Mouse (Mus musculus) embryonic fibroblast, embryonic 13.5 days (primary cell): ENCODE results near the gene Spryd4.

Experiments used
- CTCF ChIP-seq: IDR thresholded peaks from 2 replicates; pipeline ENCODE4 v1.5.1; 2011; ENCODE audit warnings: mild to moderate bottlenecking, control low read depth, low read length, moderate library complexity, borderline replicate concordance; ENCODE audit not compliant: insufficient read depth
- POLR2A ChIP-seq: IDR thresholded peaks from 2 replicates; pipeline ENCODE4 v1.6.1; 2011; ENCODE audit warnings: low read depth, mild to moderate bottlenecking, control low read depth, low read length, moderate library complexity

GRCm38 (mm10) chr10:128194551-128195461, 16.8 kb downstream of the Spryd4 start:
- TF ChIP-seq CTCF (no peak), POLR2A (no peak)
